Mouse (Mus musculus): ENCODE results near the gene Exoc3l.

Exoc3l gene

DNA sequence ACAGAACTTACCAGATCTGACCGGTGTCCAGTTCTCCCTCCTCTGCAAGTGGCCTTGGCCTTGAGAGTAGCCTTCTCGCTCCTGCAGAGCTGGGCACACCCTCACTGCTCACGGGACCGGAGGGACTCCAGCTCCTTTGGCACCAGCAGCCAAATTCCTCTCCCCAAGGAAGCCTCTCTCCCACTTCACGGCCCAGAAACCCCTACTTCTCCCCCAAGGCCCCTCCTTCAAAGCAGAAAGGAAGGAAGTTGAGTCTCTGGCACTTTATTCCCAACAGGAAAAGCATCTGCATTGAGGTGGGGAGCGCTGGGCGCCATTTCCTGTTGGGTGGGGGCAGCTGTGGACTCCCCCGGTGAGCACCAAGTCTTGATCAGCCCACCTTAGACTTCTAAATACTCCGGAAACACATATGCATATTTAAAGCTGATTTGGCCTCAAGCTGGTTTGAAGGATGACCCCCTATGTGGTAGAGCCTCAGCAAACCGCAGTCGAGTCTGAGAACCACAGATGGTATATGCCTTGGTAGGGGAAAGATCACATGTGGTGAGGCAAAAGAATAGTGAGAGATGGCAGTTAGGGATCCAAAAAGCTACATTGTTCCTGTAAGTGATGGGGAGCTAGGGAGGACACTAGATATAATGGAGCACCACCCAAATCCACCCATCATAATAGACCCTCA lies at the start of gene Exoc3l:
TSS of gene Exoc3l (minus strand) at position 207 of the 679 bp plus-strand sequence.
- DNase-seq: no peak

DNA sequence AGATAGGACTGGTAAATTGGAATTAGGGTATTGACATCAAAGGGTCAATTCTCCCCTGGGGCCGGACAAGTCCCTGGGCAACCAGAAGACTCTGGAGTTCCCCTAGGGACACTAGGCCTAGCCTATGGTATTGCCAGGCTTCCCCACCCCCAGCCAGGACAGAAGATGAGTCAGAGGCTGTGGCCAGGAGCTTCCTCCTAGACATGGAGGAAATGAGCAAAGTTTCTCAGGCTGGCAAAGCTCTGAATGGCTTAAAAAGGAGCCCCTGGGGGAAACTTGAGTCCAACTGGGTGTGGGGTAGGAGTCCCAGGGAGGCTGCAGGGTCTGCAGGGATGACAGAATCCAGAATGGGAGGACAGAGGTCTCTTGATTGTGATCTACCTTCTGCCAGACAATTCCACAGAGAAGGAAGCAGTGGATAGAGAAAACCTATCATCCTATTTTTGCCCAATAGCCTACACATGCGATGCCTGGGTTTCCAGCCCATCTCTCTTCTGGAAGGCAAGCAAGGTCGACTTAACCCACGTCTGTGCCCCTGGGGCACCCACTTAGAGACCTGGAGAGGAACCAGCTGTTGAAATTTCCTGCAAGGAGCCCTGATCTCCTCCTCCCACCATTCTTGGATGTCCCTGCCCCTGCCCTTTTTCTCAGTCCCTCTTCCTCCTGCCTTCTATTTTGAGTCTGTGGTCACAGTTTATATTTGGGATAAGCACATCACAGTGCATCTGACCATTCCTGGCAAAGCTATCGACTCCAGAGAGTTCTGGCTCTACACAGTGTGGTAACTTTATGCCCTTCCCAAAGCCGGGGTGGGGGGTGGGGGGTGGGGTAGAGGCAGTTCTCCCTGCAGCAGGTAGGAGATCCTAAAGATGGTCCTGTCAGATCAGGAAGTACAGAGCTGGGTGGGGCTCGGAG lies 49.4 kb upstream of the Exoc3l start:
- no peak for DNase-seq

DNA sequence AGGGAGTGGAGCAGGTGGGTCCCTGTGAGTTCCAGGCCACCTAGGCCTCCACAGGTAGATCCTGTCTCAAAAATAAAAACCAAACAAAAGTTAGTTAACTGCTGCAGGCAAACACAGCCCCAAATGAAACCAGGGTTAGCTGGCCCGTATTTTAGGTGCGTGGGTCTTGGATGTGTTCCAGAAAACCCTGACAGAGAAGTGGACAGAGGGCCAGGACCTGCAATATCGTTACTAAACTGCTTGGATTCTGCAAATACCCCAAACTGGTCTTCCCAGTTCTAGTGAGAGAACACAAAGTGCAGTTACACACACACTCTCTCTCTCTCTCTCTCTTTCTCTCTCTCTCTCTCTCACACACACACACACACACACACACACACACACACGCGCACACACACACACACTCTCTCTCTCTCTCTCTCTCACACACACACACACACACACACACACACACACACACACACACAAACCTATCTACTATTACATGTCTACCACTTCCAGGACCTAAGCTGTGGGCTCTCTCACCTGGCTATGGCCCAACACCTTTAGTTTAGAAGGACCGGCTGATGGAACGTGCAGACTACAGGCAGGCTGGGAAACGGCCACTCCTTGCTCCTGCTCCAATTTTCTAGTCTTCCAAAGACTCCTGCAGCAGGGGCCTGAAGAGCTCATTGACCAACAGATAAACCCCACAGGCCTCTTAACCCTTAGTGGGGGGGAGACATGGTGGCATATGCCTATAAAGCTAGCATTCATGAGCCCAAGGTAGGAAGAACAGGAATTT lies 48.1 kb upstream of the Exoc3l start:
- DNase-seq: no peak

DNA sequence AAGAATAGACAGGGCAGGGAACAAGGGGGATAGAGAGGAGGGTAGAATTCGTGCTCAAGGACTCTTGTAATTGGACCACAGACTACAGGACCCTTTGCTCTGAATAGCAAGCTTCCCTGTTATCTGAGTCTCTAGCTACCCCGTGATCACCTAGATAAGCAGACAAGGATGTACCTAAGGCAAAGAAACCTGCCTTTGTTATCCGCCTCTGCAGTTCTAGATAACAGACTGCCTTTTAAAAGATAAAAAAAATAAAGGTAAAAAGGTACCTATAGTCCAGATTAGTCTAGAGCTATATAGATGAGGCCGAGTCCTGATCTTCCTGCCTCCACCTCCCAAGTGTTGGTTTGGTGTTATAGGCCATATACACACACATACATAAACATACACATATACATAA lies 46.9 kb upstream of the Exoc3l start:
- DNase-seq: no peak

DNA sequence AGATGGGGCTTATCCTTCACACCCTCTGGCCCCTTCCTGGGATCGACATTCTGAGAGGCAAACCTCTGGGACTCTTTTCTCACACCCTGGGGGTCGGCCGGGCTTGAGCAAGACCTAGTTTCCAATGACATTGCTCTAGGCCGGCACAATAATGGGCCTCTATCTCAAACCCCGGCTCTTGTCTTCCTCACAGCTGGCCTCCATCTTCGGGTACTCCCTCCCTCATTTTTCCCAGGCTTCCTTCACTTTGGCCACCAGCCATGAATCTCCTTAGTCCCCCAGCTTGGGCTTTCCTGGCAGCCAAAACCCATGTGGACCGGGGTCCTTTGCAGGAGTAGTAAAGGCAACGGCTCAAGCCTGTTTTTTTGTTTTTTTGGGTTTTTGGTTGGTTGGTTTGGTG lies 45.5 kb upstream of the Exoc3l start:
- no peak for DNase-seq

DNA sequence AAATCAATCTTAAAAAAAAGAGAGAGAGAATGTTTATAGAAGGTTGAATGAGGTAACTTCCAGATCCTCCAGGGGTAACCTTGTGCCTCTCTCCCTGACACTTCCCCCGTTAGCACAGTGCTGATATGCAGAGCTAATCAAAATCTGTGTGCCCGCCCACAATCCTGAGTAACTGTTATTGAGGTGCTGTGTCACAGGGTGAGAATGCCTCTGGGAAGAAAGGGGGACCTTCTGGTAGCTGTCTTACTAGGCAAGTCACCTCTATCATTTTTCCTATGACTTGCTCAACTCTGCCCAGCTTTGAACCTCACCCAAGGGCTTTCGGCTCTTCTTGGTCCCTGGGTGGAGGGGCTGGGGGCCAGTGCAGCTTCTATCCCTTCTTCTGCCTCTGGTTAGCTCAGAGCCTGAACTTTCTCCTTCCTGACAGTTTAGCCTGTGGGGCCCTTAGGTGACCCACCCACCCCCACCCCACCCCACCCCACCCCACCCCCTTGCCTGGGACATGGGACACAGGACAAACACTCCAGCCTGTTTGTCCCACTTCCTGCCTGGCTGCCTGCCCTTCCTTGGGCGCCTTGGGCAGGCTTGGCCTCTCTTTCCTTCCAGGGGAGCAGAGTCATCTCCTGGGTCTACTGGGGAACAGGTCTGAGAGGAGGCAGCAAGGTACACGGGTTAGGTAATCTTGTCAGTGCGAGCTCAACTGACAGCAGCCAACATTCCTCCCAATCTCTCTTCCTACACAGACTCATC lies 44.2 kb upstream of the Exoc3l start:
- DNase-seq: no peak

DNA sequence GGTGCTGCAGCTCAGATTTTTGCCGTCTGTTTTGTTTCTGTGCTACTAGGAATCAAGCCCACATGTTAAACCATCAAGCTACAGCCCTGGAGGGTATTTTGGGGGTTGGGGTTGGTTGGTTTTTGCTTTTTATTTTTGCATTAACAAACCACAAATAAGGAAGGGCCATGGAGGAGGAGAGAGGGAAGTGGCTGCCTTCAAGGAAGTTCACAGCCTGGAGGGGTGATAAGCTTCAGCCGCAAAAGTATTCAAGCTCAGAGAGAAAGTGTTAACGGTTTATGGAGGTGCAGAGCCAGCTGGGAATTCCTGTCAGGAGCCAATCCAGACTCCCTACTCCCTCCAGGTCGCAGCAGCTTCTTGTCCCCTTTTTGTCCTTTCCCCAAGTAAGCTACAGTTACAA lies 43.1 kb upstream of the Exoc3l start:
- no peak for DNase-seq

DNA sequence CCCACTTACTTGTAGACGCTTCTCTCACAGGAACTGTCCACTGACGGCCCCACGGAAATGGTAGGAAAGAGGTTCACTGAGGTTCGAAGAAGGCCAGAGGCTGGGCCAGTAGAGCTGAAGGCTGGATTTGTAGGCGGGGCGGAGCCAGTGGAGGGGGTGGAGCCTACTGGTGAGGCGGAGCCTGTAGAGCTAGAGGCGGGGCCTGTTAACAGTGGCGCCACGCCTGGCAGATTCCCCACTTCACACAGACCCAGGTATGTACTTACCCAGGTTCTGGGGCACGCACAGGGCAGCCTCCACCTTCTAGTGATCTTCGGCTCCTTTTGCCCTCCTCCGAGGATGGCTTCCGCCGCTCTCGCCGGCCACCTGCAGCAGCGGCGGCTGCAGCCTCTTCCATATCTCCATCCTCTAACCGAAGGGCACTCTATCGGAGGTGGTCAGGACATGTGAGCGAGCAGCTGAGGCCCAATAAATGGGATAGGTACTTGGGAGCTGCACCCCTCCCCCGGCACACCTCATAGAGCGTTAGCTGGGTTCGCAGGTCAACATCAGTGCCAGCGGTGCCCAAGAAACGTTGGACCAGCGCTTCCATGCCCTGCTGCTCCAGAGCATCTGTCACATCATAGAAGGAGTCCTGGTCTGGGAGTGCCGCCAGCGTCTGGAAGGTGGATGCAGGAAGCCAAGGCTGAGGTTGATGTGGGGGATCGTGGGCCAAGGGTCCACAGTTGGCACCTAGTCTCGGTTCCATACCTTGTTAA lies 40.7 kb upstream of the Exoc3l start:
- DNase-seq: peak; percentile 38

DNA sequence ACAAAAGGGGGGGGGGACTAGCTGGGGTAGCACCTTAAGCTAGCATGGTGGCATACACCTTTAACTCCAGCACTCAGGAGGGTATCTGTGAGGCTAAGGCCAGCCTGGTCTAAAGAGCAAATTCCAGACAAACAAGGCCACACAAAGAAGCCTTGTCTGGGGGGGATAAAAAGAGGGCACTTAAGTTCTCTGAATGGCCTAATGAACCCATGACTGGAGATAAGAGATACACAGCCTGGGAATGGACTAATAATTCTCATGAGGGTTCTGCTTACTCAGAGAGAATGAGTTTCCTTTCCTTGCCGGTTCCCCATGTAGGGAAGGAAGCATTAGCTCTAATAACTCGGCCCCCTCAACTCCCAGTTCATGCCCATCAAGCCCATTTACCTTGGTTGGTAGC lies 36.6 kb upstream of the Exoc3l start:
- no peak for DNase-seq

DNA sequence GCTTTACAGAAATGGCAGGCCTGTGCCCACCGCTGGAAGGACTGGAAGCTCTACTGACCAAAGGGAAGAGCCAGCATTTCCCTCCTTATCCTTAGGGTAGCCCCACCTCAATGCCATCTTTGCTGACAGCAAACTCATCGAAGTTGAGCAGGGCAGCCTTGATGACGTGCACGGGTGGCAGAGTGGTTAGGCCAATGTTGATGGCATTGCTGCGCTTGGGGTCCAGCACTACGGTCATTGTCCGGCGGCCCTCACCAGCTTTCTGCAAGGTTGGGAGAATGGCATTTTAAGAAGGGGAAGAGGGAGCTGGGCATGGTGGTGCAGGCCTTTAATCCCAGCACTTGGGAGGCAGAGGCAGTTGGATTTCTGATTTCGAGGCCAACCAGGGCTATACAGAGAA lies 36.0 kb upstream of the Exoc3l start:
- DNase-seq: no peak

DNA sequence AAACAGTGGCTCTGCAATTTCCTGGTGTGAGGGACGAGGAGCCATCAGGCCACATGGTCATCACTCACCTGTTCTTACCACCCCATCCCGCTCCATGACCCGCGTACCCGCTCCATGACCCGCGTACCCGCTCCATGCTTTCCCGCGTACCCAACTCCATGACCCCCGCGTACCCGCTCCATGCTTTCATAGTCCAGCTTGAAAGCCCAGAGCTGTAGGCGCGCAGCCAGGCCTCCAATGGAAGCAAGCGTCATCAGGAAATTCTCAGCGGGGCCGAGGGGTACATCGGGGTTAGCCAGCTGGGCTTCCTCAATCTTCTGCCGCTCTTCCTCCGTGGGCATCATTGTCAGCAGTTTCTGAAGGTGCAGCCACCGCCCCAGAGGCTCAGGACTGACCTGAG lies 35.6 kb upstream of the Exoc3l start:
- no peak for DNase-seq

DNA sequence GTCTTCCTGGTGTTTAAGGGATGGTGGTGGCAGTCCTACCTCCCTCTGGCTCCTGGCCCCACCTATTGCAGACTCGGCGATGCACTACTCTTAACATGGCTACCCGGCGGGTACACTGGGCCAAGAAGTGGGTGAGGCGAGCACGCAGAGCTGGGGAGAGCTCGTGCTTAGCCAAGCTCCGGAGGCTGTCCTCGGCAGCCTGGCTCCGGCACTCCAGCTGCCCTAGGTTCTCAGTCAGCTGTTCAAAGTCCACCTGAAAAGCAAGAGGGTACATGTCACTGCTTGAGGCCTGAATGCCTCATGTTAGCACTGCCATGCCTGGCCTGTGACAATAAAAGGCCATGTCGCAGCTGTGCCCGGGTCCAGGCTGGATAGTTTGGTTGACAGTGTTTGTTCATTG lies 34.4 kb upstream of the Exoc3l start:
- DNase-seq: no peak

DNA sequence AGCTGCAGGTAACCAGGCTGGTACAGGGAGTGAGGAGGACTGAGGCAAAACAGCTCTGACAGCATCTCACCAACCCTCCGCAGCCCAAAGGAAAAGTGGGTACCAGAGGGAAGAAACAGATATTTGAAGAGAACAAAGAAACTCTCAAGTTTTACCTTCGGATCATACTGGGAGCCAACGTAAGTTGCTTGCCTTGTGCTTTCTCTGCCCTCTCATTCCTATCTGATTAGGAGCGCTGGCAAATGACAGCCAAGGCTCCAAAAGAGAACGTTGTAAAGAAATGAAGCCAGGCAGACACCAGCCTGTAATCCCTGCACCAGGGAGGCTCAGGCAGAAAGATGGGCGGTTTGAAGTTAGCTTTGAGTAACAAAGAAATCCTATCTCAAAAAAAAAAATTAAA lies 31.1 kb upstream of the Exoc3l start:
- no peak for DNase-seq

DNA sequence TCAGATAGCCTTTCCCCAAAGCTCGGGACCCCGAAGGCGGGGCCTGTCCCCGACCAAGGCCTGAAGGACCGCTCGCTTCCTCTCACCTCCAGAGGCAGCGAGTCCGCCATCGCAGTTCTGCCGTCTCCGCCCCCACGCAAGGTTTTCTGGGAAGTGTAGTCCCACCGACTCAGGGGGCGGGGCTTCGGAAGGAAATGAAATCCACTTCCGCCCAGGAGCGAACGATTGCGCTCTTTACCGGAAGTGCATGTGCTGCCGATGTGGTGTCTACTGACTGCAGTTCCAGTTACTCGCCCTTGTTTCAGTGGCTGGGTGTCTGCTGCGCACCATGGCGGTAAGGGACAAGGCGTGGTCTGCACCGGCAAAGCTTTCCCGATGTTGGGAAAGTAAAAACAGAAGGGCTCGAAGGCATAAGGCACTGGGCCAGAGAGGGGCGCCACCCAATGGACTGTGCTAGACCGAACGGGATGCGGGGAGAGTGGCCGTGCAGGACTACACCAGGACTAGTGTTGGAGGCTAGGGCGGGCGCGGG lies 30.3 kb upstream of the Exoc3l start, which contains the start of the genes Lrrc29 and Tmem208:
TSS of gene Lrrc29 (minus strand) at position 138 of the 532 bp plus-strand sequence.
TSS of gene Tmem208 (plus strand) at position 214 of the 532 bp plus-strand sequence.
- DNase-seq: peak; percentile 99

DNA sequence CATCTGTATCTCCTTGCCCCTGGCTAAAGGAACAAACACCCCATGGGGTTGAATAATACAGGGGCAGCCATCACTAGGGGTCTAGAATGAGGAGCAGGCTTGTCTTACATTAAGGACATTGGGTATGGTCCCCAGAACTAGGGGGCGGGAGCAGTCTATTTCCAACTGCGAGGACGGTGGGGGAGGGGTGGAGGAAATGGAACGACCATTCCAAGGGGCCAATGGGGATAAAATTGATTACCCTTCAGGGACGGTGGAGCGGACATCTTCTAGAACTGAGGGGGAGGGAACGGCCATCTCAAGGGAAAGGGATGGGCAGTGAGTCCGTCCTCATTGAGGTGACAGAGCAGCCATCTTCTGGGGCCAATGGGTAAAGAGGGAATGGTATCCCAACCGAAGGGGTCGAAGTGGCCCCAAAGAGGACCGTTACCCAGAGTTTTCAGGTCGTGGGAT lies 29.8 kb upstream of the Exoc3l start:
- DNase-seq: peak; percentile 55

DNA sequence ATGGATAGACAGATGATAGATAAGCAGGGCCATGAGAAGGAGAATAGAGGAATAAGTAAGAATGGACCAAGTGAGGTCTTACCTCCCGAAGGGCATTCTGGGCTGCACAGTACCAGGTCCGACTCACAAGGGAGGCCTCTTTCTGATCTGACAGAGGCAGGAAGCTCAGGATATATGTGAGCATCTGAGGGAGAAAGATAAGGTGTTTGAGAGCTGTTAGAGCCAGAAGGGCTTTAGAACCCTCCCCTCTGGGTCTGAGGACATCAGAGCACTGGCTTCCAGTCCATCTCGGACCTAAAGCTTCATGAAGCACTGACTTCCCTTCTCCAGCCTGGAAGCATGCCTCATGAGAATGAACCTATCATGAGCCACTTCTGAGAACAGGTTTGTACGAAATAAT lies 27.3 kb upstream of the Exoc3l start:
- no peak for DNase-seq

DNA sequence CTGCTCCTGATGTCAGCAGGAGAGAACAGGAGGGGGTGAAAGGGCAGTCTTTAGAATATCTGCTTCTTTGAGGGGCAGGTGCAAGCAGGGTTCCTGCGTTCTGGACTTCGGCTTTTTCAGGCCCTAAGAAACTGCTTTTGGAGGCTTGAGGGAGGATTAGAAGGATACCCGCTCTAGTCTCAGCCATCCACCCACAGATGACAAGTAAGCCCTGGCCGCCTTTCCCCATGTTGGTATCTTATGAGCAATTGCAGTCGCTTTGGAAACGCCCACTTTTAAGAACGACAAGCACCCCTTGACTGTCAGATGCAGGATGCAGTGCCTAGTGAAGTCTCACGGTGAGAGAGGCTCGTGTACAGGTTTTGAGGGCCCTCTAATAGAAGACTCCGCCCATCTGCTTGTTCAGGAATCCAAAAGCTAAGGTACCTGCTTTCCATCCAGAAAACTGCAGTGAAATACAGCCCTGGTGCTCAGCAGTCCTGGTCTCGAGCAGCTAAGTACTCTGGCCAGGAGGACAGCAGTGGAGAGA lies 22.8 kb upstream of the Exoc3l start:
- DNase-seq: no peak

DNA sequence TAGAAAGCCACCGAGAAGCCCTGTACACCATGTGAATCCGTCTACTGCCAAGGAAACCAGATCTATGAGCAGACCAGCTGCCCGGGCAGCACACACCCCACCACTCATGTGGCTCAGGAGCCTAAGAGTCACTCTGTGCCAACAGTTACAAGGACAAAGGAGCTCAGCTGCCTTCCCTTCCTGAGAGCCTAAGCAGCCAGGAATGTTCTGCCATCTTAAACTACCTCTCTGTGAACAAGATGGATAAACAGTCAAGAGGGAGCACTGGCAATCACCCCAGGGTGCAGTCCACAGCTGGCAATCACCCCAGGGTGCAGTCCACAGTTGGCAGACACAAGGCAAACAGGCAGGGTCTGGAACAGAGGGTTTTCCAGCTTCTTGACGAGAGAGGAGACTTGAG lies 22.0 kb upstream of the Exoc3l start:
- DNase-seq: no peak

DNA sequence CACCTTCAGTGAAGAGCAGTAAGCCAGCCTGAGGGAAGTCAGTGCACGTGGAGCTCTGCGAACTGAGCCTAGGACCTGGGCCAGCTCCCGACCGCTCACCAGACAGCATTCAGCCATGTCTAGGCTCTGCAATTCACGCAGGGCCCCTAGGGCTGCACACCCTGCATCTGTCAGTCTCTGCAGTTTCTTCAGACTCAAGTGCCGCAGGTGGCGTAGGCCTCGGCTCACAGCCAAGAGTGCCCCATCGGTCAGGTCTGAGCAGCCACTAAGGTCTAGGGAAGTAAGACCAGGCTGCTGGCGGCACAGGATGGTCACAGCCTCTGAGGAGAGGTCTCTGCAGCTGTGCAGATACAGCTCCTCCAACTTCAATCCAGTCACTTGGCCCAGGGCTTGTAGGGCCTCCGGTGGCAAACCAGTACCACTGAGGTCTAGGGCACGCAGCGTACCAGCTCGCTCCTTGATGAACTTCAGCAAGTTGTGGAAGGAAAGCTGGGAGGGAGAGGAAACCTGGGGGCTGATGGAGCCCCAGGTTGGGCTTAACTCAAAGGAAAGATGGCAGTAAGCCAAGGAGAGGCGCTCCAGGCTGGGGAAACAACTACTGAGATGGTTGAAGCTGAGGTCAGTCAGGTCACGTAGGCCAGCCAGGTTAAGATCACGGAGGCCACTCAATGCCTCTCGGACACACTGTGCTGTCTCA lies 19.3 kb upstream of the Exoc3l start:
- no peak for DNase-seq

DNA sequence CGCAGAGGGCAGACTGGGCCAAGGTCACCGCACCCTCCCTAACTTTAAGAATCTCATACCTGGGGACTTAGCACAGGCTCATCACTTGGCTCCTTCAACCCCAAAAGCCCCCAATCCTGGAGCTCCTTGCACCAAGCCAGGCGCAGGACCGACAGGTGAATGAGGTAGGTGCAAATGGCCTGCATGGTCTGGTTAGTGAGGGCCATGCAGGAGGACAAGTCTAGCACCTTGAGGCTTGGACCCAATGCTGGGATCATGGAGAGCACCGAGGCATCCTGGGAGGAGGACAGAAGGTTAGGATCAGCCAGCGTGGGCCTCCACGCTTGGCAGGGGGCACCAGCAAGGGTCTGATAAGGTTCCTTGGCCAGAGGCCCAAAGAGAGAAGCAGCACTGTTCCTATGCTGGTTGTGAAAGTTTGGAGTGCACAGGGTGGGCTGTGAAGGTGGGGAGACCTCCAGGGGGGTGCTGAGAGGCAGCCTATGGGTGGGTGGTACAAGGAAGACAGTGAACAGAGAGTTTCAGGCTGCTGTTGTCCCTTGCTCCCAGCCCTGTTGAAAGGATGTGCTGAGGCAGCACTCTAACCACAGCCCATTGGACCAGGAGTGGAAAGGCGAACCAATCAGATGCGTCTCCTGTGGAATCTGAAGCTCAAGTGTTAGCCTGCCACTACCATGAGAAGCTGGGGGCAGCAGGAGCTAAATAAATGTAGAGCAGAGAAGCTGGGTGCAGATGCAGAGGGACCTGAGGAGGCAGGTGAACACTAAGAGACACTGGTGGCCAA lies 17.9 kb upstream of the Exoc3l start:
- DNase-seq: no peak

All from thymus, postnatal 4 days (tissue).